Mouse (Mus musculus) thymus, adult 2 months (tissue): ENCODE measurements around the gene Fam102b. TPM values are rescaled to one million over a fixed set of nuclear protein-coding genes. Genes with fewer than 3 reads are reported as not detected.

Experiments
- DNase-seq: peaks from one replicate; pipeline ENCODE4 v3.0.0; 2021
- H3K27ac ChIP-seq: fragments of 200-500 bp; 2 replicates; pipeline ENCODE4 v1.5.1; 2012; ENCODE audit warnings: low read length, control low read depth; ENCODE audit not compliant: control insufficient read depth, insufficient read depth
- H3K27me3 ChIP-seq: fragments of 200-500 bp; 2 replicates; pipeline ENCODE4 v1.6.1; 2012; ENCODE audit warnings: mild to moderate bottlenecking, low read length, moderate library complexity, mixed read lengths; ENCODE audit not compliant: control insufficient read depth, insufficient read depth
- H3K36me3 ChIP-seq: fragments of 200-500 bp; 2 replicates; pipeline ENCODE4 v1.6.1; 2012; ENCODE audit warnings: mild to moderate bottlenecking, low read length, moderate library complexity; ENCODE audit not compliant: control insufficient read depth, insufficient read depth
- H3K4me1 ChIP-seq: fragments of 200-500 bp; replicated peaks from 2 replicates; pipeline ENCODE4 v1.6.1; 2012; ENCODE audit warnings: low read length; ENCODE audit not compliant: control insufficient read depth, insufficient read depth
- H3K4me3 ChIP-seq: fragments of 200-500 bp; 2 replicates; pipeline ENCODE4 v1.5.1; 2012; ENCODE audit warnings: mild to moderate bottlenecking, low read length, control low read depth, moderate library complexity; ENCODE audit not compliant: control insufficient read depth, insufficient read depth
- CTCF ChIP-seq: fragments of 200-500 bp; IDR thresholded peaks from 2 replicates; pipeline ENCODE4 v1.5.1; 2012; ENCODE audit warnings: mild to moderate bottlenecking, control low read depth, low read length, moderate library complexity, borderline replicate concordance; ENCODE audit not compliant: control insufficient read depth, poor library complexity, insufficient read depth; ENCODE audit errors: extremely low read depth
- POLR2A ChIP-seq: fragments of 200-500 bp; IDR thresholded peaks from 2 replicates; pipeline ENCODE4 v1.6.1; 2012; ENCODE audit warnings: mild to moderate bottlenecking, low read length, control low read depth, moderate library complexity; ENCODE audit not compliant: control insufficient read depth, poor library complexity, insufficient read depth; ENCODE audit errors: extremely low read depth
- WGBS: fragments of 180-500 bp; shearing (Covaris S2); methylation state at CpG from one replicate; pipeline ENCODE4 v1.1.7; 2018; 5-methylcytosine and 5-hydroxymethylcytosine counted together
- polyA plus RNA-seq: library from polyadenylated mRNA; depleted of rRNA; stranded (reverse); fragments of >200 nt; gene quantifications from 2 replicates; pipeline ENCODE4 v1.2.3, GENCODE M21; 2012; rRNA removed

The Fam102b gene
- polyA plus RNA-seq = 6.2 and 6.5 TPM in 2 replicates

DNA sequence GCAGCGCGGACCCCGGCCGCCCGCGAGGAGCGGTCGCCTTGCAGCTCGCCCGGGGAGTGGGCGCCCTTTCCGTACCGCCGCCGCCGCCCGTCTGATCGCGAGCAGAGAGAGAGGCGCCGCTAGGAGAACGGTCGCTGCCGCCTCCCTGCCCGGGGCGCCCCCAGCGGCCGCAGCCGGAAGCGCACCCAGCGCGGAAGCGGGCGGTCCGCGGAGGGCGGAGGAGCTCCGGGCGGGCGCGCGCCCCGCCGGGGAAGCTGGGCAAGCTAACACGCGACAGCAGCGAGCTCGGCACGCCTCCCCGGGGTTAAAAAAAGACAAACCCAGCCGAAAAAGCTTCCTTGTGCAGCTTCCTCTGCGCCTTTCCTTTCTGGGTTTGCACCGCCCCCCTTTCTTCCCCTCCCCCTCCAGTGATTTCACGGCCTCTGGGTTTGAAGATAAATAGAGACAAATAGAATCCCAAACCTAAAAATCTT lies at the start of gene Fam102b:
Gene Fam102b, minus strand, starts transcription at position 93 of the 473 bp plus-strand sequence.
- H3K27ac ChIP-seq = peak within 1 kb of the TSS; percentile 43; the same call in 1 of the 2 replicates
- no peaks in the 10 kb centered on the region for H3K27me3 ChIP-seq
- WGBS = 2% methylated on average over 50 of the region's 54 CpGs
- peak within 1 kb of the TSS; percentile 77 for H3K4me3 ChIP-seq
- H3K36me3 ChIP-seq = no peaks in the 10 kb centered on the region
- TF ChIP-seq POLR2A (peak; percentile 70; the same call in 1 of the 2 replicates), CTCF (peak; percentile 98)
- peaks cover 7% of the 10 kb centered on the region for H3K4me1 ChIP-seq
- DNase-seq = peak; percentile 93

- no peak for TF ChIP-seq POLR2A
- TF ChIP-seq CTCF = no peak
Observed at GRCm38 (mm10) chr3:109062989-109063388, 35.6 kb upstream of the Fam102b start.

DNA sequence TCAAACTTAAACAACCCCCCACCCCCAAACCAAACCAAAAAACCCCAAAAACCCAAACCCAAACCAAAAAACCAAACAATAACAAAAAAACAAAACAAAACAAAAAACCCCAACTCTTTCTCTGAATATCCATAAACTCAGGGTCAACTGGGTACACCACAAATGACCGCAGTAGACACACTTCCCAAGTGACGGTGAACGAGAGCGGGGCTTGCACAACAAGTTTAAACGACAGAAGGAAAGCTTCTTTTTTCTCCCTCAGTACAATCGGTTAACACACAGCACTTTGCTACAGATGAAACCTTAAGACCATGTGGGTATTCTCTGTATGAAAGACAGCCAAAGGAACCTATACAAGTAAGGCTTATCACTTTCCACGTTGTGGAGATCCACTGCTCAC lies 35.0 kb upstream of the Fam102b start:
- 90% methylated on average over 7 of the region's 7 CpGs for WGBS
- DNase-seq = no peak
- H3K27ac ChIP-seq = no peak overlapping the region
- no peaks in the 10 kb centered on the region for H3K4me1 ChIP-seq
- no peak for TF ChIP-seq CTCF
- TF ChIP-seq POLR2A = no peak
- H3K27me3 ChIP-seq = no peaks in the 10 kb centered on the region
- H3K4me3 ChIP-seq = no peak overlapping the region
- H3K36me3 ChIP-seq = no peaks in the 10 kb centered on the region

More at GRCm38 (mm10) chr3:109062989-109063388, 35.6 kb upstream of the Fam102b start:
- H3K27me3 ChIP-seq = no peaks in the 10 kb centered on the region
- H3K36me3 ChIP-seq = no peaks in the 10 kb centered on the region
- DNase-seq = peak; percentile 45
- no peak overlapping the region for H3K27ac ChIP-seq
- no peaks in the 10 kb centered on the region for H3K4me1 ChIP-seq
- WGBS = 1% methylated on average over 6 of the region's 6 CpGs
- no peak overlapping the region for H3K4me3 ChIP-seq

DNA sequence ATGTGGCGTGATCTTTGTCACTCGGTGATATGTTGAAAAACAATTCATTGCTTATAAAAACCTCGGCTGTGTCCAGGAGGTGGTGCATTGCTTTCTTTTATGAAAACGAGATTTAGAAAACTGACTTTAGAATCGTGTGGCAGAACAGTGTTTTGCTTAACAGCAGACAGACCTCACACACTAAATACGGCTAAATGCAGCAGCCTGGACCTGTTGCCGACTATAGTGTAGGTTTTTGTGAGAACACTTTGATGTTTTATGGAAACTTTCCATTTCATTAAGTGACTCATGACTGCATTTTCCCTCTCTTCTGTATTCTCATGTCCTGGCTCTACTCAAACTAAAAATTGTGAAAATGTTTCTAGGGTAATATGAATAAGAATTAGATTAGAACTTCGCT lies 32.5 kb upstream of the Fam102b start:
- Histone ChIP-seq H3K27ac (no peak overlapping the region), H3K27me3 (no peaks in the 10 kb centered on the region), H3K4me1 (no peaks in the 10 kb centered on the region), H3K4me3 (no peak overlapping the region), H3K36me3 (no peaks in the 10 kb centered on the region)
- DNase-seq = no peak
- WGBS = 81% methylated on average over 8 of the region's 8 CpGs
- TF ChIP-seq POLR2A = no peak
- TF ChIP-seq CTCF = no peak

DNA sequence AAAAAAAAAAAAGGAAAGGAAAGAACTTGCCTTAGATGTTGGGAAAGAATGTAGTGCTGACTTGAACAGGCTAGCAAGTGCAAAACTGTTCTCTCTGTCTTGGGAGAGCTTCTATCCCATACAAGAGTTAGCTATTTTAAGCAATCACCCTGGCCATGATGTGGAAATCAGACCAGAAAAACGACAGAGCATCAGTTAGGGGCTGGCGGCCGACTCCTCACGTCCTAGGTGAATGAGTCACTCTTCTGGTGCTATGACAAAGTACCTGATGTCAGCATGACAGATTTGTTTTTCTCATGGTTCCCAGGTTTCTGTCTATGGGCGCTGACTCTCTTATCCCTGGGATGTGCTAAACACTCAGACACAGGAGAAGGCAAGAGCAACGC lies 24.5 kb upstream of the Fam102b start:
- H3K27ac ChIP-seq = no peak overlapping the region
- no peak for DNase-seq
- H3K36me3 ChIP-seq = no peaks in the 10 kb centered on the region
- peaks cover 4% of the 10 kb centered on the region for H3K4me1 ChIP-seq
- H3K27me3 ChIP-seq = no peaks in the 10 kb centered on the region
- TF ChIP-seq CTCF (no peak), POLR2A (no peak)
- no peak overlapping the region for H3K4me3 ChIP-seq
- WGBS = 81% methylated on average over 6 of the region's 6 CpGs

GRCm38 (mm10) chr3:109051056-109051945 lies 23.9 kb upstream of the Fam102b start:
- WGBS = 18% methylated on average over 11 of the region's 11 CpGs
- TF ChIP-seq CTCF = no peak
- TF ChIP-seq POLR2A = no peak
- DNase-seq = no peak

More at GRCm38 (mm10) chr3:109051056-109051945, 23.9 kb upstream of the Fam102b start:
- Histone ChIP-seq H3K27me3 (no peaks in the 10 kb centered on the region), H3K27ac (no peak overlapping the region), H3K36me3 (no peaks in the 10 kb centered on the region), H3K4me3 (no peak overlapping the region), H3K4me1 (peaks cover 4% of the 10 kb centered on the region)
